Mouse (Mus musculus): Measurements from ENCODE around the gene Krt6b. TPM values are rescaled to one million over a fixed set of nuclear protein-coding genes. Genes with fewer than 3 reads are reported as not detected.

The Krt6b gene
- polyA plus RNA-seq (2015; fragmentation: Nextera tagmentation; extraction: Ambion mirVana): not detected in 2 replicates

GRCm38 (mm10) chr15:101680187-101680586 lies at the start of gene Krt6b:
Gene Krt6b (minus strand): TSS chr15:101680287.
- 73% methylated on average over 2 of the region's 2 CpGs for WGBS (ENCODE audit: insufficient replicate concordance)
- no peak within 1 kb of the TSS for H3K4me2 ChIP-seq
- DNase-seq (no peak), ATAC-seq (ENCODE audit: low read depth) (no peak)
- no peaks in the 10 kb centered on the region for H3K4me1 ChIP-seq (replicated peaks)
- H3K9ac ChIP-seq: no peak within 1 kb of the TSS
- no peak within 1 kb of the TSS for H3K4me3 ChIP-seq (replicated peaks)
- no peaks in the 10 kb centered on the region for H3K36me3 ChIP-seq
- H3K27ac ChIP-seq: no peak within 1 kb of the TSS
- no peaks in the 10 kb centered on the region for H3K27me3 ChIP-seq
- H3K9me3 ChIP-seq (replicated peaks): no peaks in the 10 kb centered on the region

- no peak for DNase-seq
- 31% methylated on average over 5 of the region's 5 CpGs for WGBS (ENCODE audit: insufficient replicate concordance)
- H3K9ac ChIP-seq: no peak overlapping the region
- no peaks in the 10 kb centered on the region for H3K27me3 ChIP-seq
- H3K27ac ChIP-seq: no peak overlapping the region
- no peak overlapping the region for H3K4me3 ChIP-seq (replicated peaks)
- ATAC-seq (ENCODE audit: low read depth): no peak
- H3K4me1 ChIP-seq (replicated peaks): no peaks in the 10 kb centered on the region
- H3K9me3 ChIP-seq (replicated peaks): no peaks in the 10 kb centered on the region
- no peak overlapping the region for H3K4me2 ChIP-seq
- no peaks in the 10 kb centered on the region for H3K36me3 ChIP-seq
These were observed 44.6 kb upstream of the Krt6b start for GRCm38 (mm10) chr15:101724686-101725085.

- DNase-seq (no peak), ATAC-seq (ENCODE audit: low read depth) (no peak)
- Histone ChIP-seq H3K9me3 (replicated peaks) (no peaks in the 10 kb centered on the region), H3K9ac (no peak overlapping the region), H3K27me3 (no peaks in the 10 kb centered on the region), H3K4me3 (replicated peaks) (no peak overlapping the region), H3K36me3 (no peaks in the 10 kb centered on the region), H3K4me2 (no peak overlapping the region), H3K27ac (no peak overlapping the region), H3K4me1 (replicated peaks) (no peaks in the 10 kb centered on the region)
- 47% methylated on average over 3 of the region's 3 CpGs for WGBS (ENCODE audit: insufficient replicate concordance)
These were observed 35.7 kb upstream of the Krt6b start for GRCm38 (mm10) chr15:101715831-101716230.

- H3K4me2 ChIP-seq: no peak overlapping the region
- H3K36me3 ChIP-seq: no peaks in the 10 kb centered on the region
- H3K9ac ChIP-seq: no peak overlapping the region
- H3K9me3 ChIP-seq (replicated peaks): no peaks in the 10 kb centered on the region
- no peaks in the 10 kb centered on the region for H3K27me3 ChIP-seq
- DNase-seq: no peak
- H3K4me3 ChIP-seq (replicated peaks): no peak overlapping the region
- H3K27ac ChIP-seq: no peak overlapping the region
- WGBS (ENCODE audit: insufficient replicate concordance): 62% methylated on average over 5 of the region's 5 CpGs
- ATAC-seq (ENCODE audit: low read depth): no peak
- H3K4me1 ChIP-seq (replicated peaks): no peaks in the 10 kb centered on the region
These were observed 34.3 kb upstream of the Krt6b start for GRCm38 (mm10) chr15:101714356-101714755.

GRCm38 (mm10) chr15:101713731-101714130 lies 33.6 kb upstream of the Krt6b start:
- Histone ChIP-seq H3K4me1 (replicated peaks) (no peaks in the 10 kb centered on the region), H3K9ac (no peak overlapping the region), H3K27ac (no peak overlapping the region), H3K36me3 (no peaks in the 10 kb centered on the region), H3K27me3 (no peaks in the 10 kb centered on the region), H3K4me2 (no peak overlapping the region), H3K9me3 (replicated peaks) (no peaks in the 10 kb centered on the region), H3K4me3 (replicated peaks) (no peak overlapping the region)
- ATAC-seq (ENCODE audit: low read depth) (no peak), DNase-seq (no peak)
- WGBS (ENCODE audit: insufficient replicate concordance): 61% methylated on average over 8 of the region's 8 CpGs

- no peaks in the 10 kb centered on the region for H3K36me3 ChIP-seq
- no peak for ATAC-seq (ENCODE audit: low read depth)
- H3K4me1 ChIP-seq (replicated peaks): no peaks in the 10 kb centered on the region
- H3K9ac ChIP-seq: no peak within 1 kb of the TSS
- H3K27ac ChIP-seq: no peak within 1 kb of the TSS
- no peak within 1 kb of the TSS for H3K4me3 ChIP-seq (replicated peaks)
- H3K27me3 ChIP-seq: no peaks in the 10 kb centered on the region
- H3K4me2 ChIP-seq: no peak within 1 kb of the TSS
- no peak for DNase-seq
- WGBS (ENCODE audit: insufficient replicate concordance): 61% methylated on average over 13 of the region's 13 CpGs
- no peaks in the 10 kb centered on the region for H3K9me3 ChIP-seq (replicated peaks)
These were observed 32.6 kb upstream of the Krt6b start, which contains the start of gene Krt5 for GRCm38 (mm10) chr15:101712720-101713119. Gene Krt5 (minus strand): TSS chr15:101712898.

GRCm38 (mm10) chr15:101708683-101709082 lies 28.6 kb upstream of the Krt6b start:
- H3K4me3 ChIP-seq (replicated peaks): no peak overlapping the region
- 53% methylated on average over 11 of the region's 11 CpGs for WGBS (ENCODE audit: insufficient replicate concordance)
- H3K27me3 ChIP-seq: no peaks in the 10 kb centered on the region

GRCm38 (mm10) chr15:101707454-101707853 lies 27.4 kb upstream of the Krt6b start:
- Histone ChIP-seq H3K4me1 (replicated peaks) (no peaks in the 10 kb centered on the region), H3K9me3 (replicated peaks) (no peaks in the 10 kb centered on the region), H3K27ac (no peak overlapping the region), H3K4me3 (replicated peaks) (no peak overlapping the region), H3K36me3 (no peaks in the 10 kb centered on the region), H3K4me2 (no peak overlapping the region), H3K9ac (no peak overlapping the region), H3K27me3 (no peaks in the 10 kb centered on the region)
- ATAC-seq (ENCODE audit: low read depth) (no peak), DNase-seq (no peak)
- 65% methylated on average over 9 of the region's 9 CpGs for WGBS (ENCODE audit: insufficient replicate concordance)

More at GRCm38 (mm10) chr15:101708683-101709082, 28.6 kb upstream of the Krt6b start:
- no peak overlapping the region for H3K9ac ChIP-seq
- no peaks in the 10 kb centered on the region for H3K9me3 ChIP-seq (replicated peaks)
- H3K36me3 ChIP-seq: no peaks in the 10 kb centered on the region
- no peak overlapping the region for H3K4me2 ChIP-seq
- DNase-seq (no peak), ATAC-seq (ENCODE audit: low read depth) (no peak)
- H3K27ac ChIP-seq: no peak overlapping the region
- H3K4me1 ChIP-seq (replicated peaks): no peaks in the 10 kb centered on the region

GRCm38 (mm10) chr15:101704066-101704465 lies 24.0 kb upstream of the Krt6b start:
- Histone ChIP-seq H3K9ac (no peak overlapping the region), H3K27ac (no peak overlapping the region), H3K36me3 (no peaks in the 10 kb centered on the region), H3K27me3 (no peaks in the 10 kb centered on the region), H3K4me3 (replicated peaks) (no peak overlapping the region), H3K4me1 (replicated peaks) (no peaks in the 10 kb centered on the region), H3K9me3 (replicated peaks) (no peaks in the 10 kb centered on the region), H3K4me2 (no peak overlapping the region)
- ATAC-seq (ENCODE audit: low read depth) (no peak), DNase-seq (no peak)
- WGBS (ENCODE audit: insufficient replicate concordance): 56% methylated on average over 4 of the region's 4 CpGs

GRCm38 (mm10) chr15:101702380-101702779 lies 22.3 kb upstream of the Krt6b start:
- ATAC-seq (ENCODE audit: low read depth) (no peak), DNase-seq (no peak)
- Histone ChIP-seq H3K4me2 (no peak overlapping the region), H3K4me1 (replicated peaks) (no peaks in the 10 kb centered on the region), H3K36me3 (no peaks in the 10 kb centered on the region), H3K27me3 (no peaks in the 10 kb centered on the region), H3K9me3 (replicated peaks) (no peaks in the 10 kb centered on the region), H3K4me3 (replicated peaks) (no peak overlapping the region), H3K9ac (no peak overlapping the region), H3K27ac (no peak overlapping the region)
- whole genome bisulfite sequencing (ENCODE audit: insufficient replicate concordance): 30% methylated on average over 2 of the region's 2 CpGs

GRCm38 (mm10) chr15:101699866-101700265 lies 19.8 kb upstream of the Krt6b start:
- Histone ChIP-seq H3K27ac (no peak overlapping the region), H3K4me3 (replicated peaks) (no peak overlapping the region), H3K9ac (no peak overlapping the region), H3K4me1 (replicated peaks) (no peaks in the 10 kb centered on the region), H3K36me3 (no peaks in the 10 kb centered on the region), H3K9me3 (replicated peaks) (no peaks in the 10 kb centered on the region), H3K4me2 (no peak overlapping the region), H3K27me3 (no peaks in the 10 kb centered on the region)
- 64% methylated on average over 8 of the region's 8 CpGs for WGBS (ENCODE audit: insufficient replicate concordance)
- ATAC-seq (ENCODE audit: low read depth) (no peak), DNase-seq (no peak)

- no peak for ATAC-seq (ENCODE audit: low read depth)
- Histone ChIP-seq H3K9ac (no peak overlapping the region), H3K4me3 (replicated peaks) (no peak overlapping the region), H3K9me3 (replicated peaks) (no peaks in the 10 kb centered on the region), H3K27ac (no peak overlapping the region), H3K4me1 (replicated peaks) (no peaks in the 10 kb centered on the region), H3K27me3 (no peaks in the 10 kb centered on the region), H3K36me3 (no peaks in the 10 kb centered on the region), H3K4me2 (no peak overlapping the region)
- no peak for DNase-seq
- WGBS (ENCODE audit: insufficient replicate concordance): 30% methylated on average over 3 of the region's 3 CpGs
These were observed 19.1 kb upstream of the Krt6b start for GRCm38 (mm10) chr15:101699192-101699591.

Measured in liver, embryonic 13.5 days (tissue).